Mouse (Mus musculus) liver, embryonic 16.5 days (tissue): Measurements from ENCODE around the gene Dlgap4. TPM values are rescaled to one million over a fixed set of nuclear protein-coding genes. Genes with fewer than 3 reads are reported as not detected.
"Not testable (repeated sequence)": the region's sequence is repeated elsewhere in the genome, so short reads cannot be mapped to it uniquely, and the experiment has no call there.

Source experiments
- ATAC-seq: fragments of 200-750 bp; cut with Nextera tagmentation; 2 replicates; pipeline ENCODE4 v1.8.0; 2017; ENCODE audit warnings: low read depth, mild to moderate bottlenecking, moderate number of reproducible peaks, moderate library complexity
- H3K27ac ChIP-seq: fragments of 300-500 bp; sonication (generic); 2 replicates; pipeline ENCODE4 v1.5.1; 2014; ENCODE audit warnings: mild to moderate bottlenecking, low read length
- H3K27me3 ChIP-seq: fragments of 300-500 bp; sonication (generic); 2 replicates; pipeline ENCODE4 v1.6.1; 2014; ENCODE audit warnings: low read depth, low read length, mixed read lengths; ENCODE audit not compliant: control insufficient read depth, insufficient read depth
- H3K36me3 ChIP-seq: fragments of 300-500 bp; sonication (generic); 2 replicates; pipeline ENCODE4 v1.6.1; 2014; ENCODE audit warnings: mild to moderate bottlenecking; ENCODE audit not compliant: control insufficient read depth, insufficient read depth
- H3K4me1 ChIP-seq: fragments of 300-500 bp; sonication (generic); 2 replicates; pipeline ENCODE4 v1.6.1; 2014; ENCODE audit warnings: low read depth, low read length, mixed read lengths; ENCODE audit not compliant: control insufficient read depth
- H3K4me2 ChIP-seq: fragments of 300-500 bp; sonication (generic); 2 replicates; pipeline ENCODE4 v1.6.1; 2014; ENCODE audit warnings: low read depth, low read length, mixed read lengths
- H3K4me3 ChIP-seq: fragments of 300-500 bp; sonication (generic); 2 replicates; pipeline ENCODE4 v1.5.1; 2014; ENCODE audit warnings: low read depth, mild to moderate bottlenecking, low read length
- H3K9ac ChIP-seq: fragments of 300-500 bp; sonication (generic); 2 replicates; pipeline ENCODE4 v1.6.1; 2014; ENCODE audit warnings: low read depth, low read length
- H3K9me3 ChIP-seq: fragments of 300-500 bp; sonication (generic); replicated peaks from 2 replicates; pipeline ENCODE4 v1.6.1; 2016; ENCODE audit warnings: low read length; ENCODE audit not compliant: control insufficient read depth
- WGBS: fragments of 180-500 bp; shearing (Covaris S2); extraction: QIAGEN DNeasy Blood & Tissue Kit; methylation state at CpG from one replicate; pipeline ENCODE4 v1.1.7; 2014; ENCODE audit not compliant: insufficient replicate concordance; 5-methylcytosine and 5-hydroxymethylcytosine counted together
- polyA plus RNA-seq: library from polyadenylated mRNA; unstranded; fragments of >200 nt; fragmentation: Nextera tagmentation; extraction: Ambion mirVana; gene quantifications from 2 replicates; pipeline ENCODE4 v1.2.1, GENCODE M21; 2015

Gene Dlgap4
- polyA plus RNA-seq, 1 experiment from 2014 or later = 10.1 TPM

DNA sequence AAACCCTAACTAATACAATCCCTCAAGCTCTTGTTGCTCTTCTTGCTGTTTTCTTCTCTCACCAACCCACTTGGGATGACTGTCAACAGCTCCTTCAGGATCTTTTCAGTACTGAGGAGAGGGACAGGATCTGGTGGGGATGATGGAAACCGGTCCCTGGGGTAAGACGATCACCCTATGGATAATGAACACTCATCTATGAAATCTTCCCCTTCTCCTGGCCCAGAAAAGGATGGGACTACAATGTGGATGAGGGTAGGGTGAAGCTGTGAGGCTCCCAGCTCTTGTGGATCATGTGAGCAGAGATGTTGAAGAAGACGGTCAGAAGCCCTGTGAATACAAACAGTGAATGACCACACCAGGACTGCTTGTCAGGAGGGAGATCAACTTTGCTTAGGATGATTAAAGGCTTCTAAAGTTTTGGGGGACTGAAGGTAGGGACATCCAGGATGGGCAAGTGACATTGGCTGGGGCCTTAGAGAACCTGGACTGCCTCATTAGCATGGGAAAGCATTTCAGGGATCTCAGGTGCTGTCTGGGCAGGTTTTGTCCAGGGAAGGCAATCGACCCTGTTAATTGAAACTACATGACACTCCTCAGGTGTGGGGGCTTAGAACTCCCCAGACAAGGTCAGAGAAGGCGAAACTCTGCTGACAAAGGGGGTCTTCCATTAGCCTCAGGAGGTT, 173.7 kb downstream of the Dlgap4 start:
- WGBS = 80% methylated on average over 5 of the region's 5 CpGs
- ATAC-seq = no peak
- no peak overlapping the region for H3K9ac ChIP-seq
- peaks cover 21% of the 10 kb centered on the region for H3K4me1 ChIP-seq
- no peak overlapping the region for H3K4me3 ChIP-seq
- no peaks in the 10 kb centered on the region for H3K36me3 ChIP-seq
- H3K27ac ChIP-seq = no peak overlapping the region
- H3K9me3 ChIP-seq = no peaks in the 10 kb centered on the region
- no peak overlapping the region for H3K4me2 ChIP-seq
- no peaks in the 10 kb centered on the region for H3K27me3 ChIP-seq

DNA sequence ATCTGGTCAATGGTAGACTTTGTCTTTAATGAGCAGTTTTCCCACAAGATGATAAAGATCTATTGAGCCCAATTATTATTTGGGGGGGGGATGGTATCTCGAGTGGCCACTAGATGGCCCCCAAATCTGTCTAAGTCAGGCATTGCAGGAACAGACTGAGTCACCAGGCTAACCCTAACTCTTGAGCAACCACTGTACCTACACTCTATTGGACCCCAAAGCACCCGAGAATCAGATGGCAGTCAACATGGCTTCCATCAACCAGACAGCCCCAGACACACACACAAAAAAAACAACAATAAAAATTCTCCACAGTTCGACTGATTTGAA, 174.2 kb downstream of the Dlgap4 start:
- 25% methylated on average over 3 of the region's 3 CpGs for WGBS
- H3K9me3 ChIP-seq = no peaks in the 10 kb centered on the region
- peaks cover 16% of the 10 kb centered on the region for H3K4me1 ChIP-seq
- no peak for ATAC-seq
- H3K27ac ChIP-seq = no peak overlapping the region
- no peak overlapping the region for H3K9ac ChIP-seq
- no peak overlapping the region for H3K4me3 ChIP-seq
- no peaks in the 10 kb centered on the region for H3K27me3 ChIP-seq
- no peak overlapping the region for H3K4me2 ChIP-seq
- no peaks in the 10 kb centered on the region for H3K36me3 ChIP-seq

DNA sequence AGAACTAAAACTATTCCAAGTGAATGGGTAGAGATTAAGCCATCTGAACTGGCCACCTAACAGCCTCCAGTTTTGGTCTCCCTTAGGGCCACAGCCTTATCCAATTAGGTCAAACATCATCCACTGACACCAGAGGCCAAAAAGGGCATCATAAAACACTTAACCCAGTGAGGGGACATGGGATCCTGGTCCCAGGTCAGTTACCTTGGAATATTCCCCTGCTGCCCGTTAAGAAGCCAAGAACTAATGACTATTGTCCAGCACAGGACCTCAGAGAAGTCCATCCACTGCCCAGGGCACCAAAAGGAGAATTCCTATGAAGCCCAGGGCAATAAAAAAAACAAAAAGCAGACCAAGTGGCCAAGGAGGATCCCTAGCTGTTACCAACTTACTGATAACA, 175.3 kb downstream of the Dlgap4 start:
- Histone ChIP-seq H3K9me3 (no peaks in the 10 kb centered on the region), H3K4me2 (no peak overlapping the region), H3K36me3 (no peaks in the 10 kb centered on the region), H3K27ac (no peak overlapping the region), H3K4me3 (no peak overlapping the region), H3K9ac (no peak overlapping the region), H3K27me3 (no peaks in the 10 kb centered on the region), H3K4me1 (peaks cover 5% of the 10 kb centered on the region; the same call in 1 of the 2 replicates)
- WGBS = 92% methylated on average over 1 of the region's 1 CpGs
- ATAC-seq = no peak

DNA sequence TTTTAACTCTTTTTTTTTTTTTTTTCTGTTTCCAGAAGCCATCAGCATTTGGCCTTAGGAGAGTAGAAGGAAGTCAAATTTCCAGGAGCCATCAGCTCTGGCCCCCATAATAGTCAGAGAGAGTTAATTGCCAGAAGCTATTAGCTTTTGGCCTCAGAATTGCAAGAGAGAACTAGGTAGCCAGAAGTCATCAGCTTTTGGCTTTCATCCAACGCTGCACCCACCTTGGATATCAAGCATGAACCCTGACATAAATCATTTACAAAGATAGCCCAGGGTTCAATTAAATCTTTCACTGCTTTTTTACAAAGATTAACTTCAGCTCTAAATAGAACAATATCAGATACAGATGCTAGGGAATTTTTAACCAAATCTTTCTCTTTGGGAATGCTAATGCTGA, 185.0 kb downstream of the Dlgap4 start:
- H3K4me2 ChIP-seq = no peak overlapping the region
- no peaks in the 10 kb centered on the region for H3K27me3 ChIP-seq
- no peak overlapping the region for H3K9ac ChIP-seq
- no peaks in the 10 kb centered on the region; the same call in 1 of the 2 replicates for H3K4me1 ChIP-seq
- H3K27ac ChIP-seq = no peak overlapping the region
- H3K4me3 ChIP-seq = no peak overlapping the region
- ATAC-seq = no peak
- H3K9me3 ChIP-seq = 0 out of 2 replicates have a peak, but pooled peaks cover 2% of the 10 kb centered on the region
- WGBS = 62% methylated on average over 1 of the region's 1 CpGs
- no peaks in the 10 kb centered on the region for H3K36me3 ChIP-seq

DNA sequence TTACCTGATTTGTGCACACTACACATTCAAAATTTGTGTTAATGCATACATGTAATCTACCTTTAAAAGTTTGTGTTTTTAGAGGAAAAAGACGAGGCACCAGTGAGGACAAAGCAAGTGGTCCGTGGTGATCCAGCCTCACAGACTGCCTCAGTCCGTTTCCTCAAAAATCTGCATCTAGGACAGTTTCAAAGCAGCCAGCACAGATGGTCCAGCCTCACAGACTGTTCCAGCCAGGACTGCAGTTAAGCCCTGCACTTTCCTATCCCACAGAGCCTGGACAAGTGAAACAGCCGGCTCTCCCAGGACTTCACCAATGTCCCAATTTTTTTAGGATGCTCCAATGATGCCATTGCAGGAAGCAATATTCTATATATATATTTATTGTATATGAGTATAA, 187.5 kb downstream of the Dlgap4 start:
- no peak overlapping the region for H3K9ac ChIP-seq
- no peak overlapping the region for H3K4me3 ChIP-seq
- H3K9me3 ChIP-seq = 0 out of 2 replicates have a peak, but pooled peaks cover 2% of the 10 kb centered on the region
- no peaks in the 10 kb centered on the region; the same call in 1 of the 2 replicates for H3K4me1 ChIP-seq
- no peak for ATAC-seq
- no peak overlapping the region for H3K27ac ChIP-seq
- H3K4me2 ChIP-seq = no peak overlapping the region
- no peaks in the 10 kb centered on the region for H3K27me3 ChIP-seq
- WGBS = 57% methylated on average over 4 of the region's 4 CpGs
- no peaks in the 10 kb centered on the region for H3K36me3 ChIP-seq

DNA sequence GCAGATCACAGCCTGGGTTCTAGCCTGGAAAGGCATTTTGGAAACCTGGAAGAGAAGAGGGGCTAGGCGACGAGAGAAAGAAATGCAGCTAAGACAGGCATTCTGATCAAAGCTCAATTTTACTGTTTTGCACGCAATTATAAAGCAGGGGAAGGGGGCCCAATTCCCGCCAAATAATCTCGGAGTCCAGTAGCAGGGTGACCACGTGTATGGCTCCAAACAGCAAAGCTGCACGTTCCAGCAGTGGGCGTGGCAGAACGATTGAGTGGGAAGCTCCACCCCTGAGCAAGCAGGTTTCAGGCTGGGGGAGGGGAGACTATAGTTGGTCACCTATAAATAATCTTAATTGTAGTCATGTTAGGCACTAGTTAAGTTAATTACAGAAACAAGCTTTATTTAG, 188.6 kb downstream of the Dlgap4 start:
- not testable (repeated sequence) for H3K9me3 ChIP-seq, H3K9ac ChIP-seq, H3K4me3 ChIP-seq, H3K4me2 ChIP-seq, H3K27ac ChIP-seq, H3K4me1 ChIP-seq, H3K36me3 ChIP-seq, ATAC-seq, H3K27me3 ChIP-seq
- 29% methylated on average over 9 of the region's 9 CpGs for WGBS

DNA sequence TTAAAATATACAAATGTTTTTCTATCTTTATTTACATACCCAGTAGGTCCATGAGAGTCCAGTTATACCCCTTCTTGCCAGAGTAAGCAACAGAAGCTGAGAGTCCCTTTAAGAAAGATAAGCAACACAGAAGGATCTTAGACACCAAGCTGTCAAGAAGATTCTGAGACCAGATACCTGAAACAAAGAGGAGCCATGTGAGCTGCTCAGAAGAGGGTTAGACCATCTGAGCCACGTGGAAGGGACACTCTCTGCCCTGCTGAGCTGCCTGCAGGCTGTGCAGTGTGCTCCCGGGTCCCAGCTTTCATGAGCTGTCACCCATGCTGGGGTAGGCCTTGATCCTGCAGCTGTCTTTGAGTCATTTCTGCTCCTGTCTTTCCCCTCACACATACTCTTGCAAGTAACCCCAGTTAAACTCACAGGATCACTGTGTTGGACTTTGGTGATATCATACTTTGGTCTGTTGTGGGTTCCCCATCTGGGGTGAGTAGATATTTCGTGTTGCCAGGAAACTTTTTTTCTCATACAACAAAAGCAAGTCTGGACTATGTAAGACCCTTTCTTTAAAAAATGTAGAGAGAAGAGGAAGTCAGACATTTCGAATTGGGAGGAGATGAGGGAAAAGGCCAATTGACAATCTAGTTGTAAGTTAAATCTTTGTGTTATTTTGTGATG, 190.3 kb downstream of the Dlgap4 start:
- Histone ChIP-seq H3K36me3 (no peaks in the 10 kb centered on the region), H3K27ac (no peak overlapping the region), H3K4me2 (no peak overlapping the region), H3K4me1 (no peaks in the 10 kb centered on the region; the same call in 1 of the 2 replicates), H3K9me3 (no peaks in the 10 kb centered on the region), H3K27me3 (no peaks in the 10 kb centered on the region), H3K4me3 (no peak overlapping the region), H3K9ac (no peak overlapping the region)
- no peak for ATAC-seq
- WGBS = 19% methylated on average over 4 of the region's 4 CpGs

DNA sequence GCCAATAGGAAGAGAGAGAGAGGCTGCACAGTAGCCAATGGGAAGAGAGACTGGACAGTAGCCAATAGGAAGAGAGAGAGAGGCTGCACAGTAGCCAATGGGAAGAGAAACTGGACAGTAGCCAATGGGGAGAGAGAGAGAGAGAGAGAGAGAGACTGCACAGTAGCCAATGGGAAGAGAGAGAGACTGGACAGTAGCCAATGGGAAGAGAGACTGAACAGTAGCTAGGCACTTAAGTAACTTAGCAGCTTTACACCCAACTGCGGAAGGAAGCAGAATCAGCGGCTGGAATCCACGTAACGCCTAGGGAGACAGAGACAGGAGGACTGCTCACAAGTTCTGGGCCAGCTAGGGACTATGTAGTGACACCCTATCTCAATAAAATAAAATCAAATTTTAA, 191.1 kb downstream of the Dlgap4 start:
- H3K9me3 ChIP-seq = no peaks in the 10 kb centered on the region
- H3K4me3 ChIP-seq = no peak overlapping the region
- no peak overlapping the region for H3K9ac ChIP-seq
- 93% methylated on average over 4 of the region's 4 CpGs for WGBS
- no peaks in the 10 kb centered on the region for H3K36me3 ChIP-seq
- H3K27ac ChIP-seq = no peak overlapping the region
- H3K4me1 ChIP-seq = no peaks in the 10 kb centered on the region; the same call in 1 of the 2 replicates
- H3K4me2 ChIP-seq = no peak overlapping the region
- no peak for ATAC-seq
- no peaks in the 10 kb centered on the region for H3K27me3 ChIP-seq

DNA sequence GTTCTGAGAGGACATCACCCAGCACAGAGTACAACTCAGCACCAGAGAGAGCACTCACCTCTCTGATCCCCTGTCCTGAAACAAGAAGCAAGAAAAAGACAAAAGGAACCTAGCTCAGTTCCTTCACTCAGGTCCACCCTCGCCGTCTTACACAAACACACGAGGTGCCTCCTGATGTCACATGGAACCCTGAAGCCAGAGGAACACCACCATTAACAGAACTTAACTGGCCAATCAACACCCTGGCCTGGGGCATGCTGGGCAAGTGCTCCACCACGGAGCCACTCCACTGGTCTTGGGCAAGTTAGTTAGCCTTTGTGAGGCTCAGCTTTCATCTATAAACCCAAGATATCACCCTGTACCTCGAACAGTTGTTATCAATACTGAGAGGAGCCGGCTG, 193.4 kb downstream of the Dlgap4 start:
- no peak for ATAC-seq
- H3K4me3 ChIP-seq = no peak overlapping the region
- H3K4me1 ChIP-seq = no peaks in the 10 kb centered on the region; the same call in 1 of the 2 replicates
- H3K27me3 ChIP-seq = no peaks in the 10 kb centered on the region
- no peak overlapping the region for H3K4me2 ChIP-seq
- H3K27ac ChIP-seq = no peak overlapping the region
- 56% methylated on average over 6 of the region's 6 CpGs for WGBS
- H3K9me3 ChIP-seq = no peaks in the 10 kb centered on the region
- no peak overlapping the region for H3K9ac ChIP-seq
- no peaks in the 10 kb centered on the region for H3K36me3 ChIP-seq
